35 mouse cellular contexts compared by ENCODE assay signal in genomic region chr3:96230910-96231757, GRCm38 (mm10). TPM values are rescaled to one million over a fixed set of nuclear protein-coding genes. Genes with fewer than 3 reads are reported as not detected.
DNase-seq lines count a peak whose midpoint lies in the region; ATAC-seq and TF ChIP-seq lines count a peak whose summit lies in the region.
"Had no signal": no experiment of that assay in that cellular context is flagged by ENCODE, and none has a peak within 500 bp of the region (broad histone marks: within the 10 kb centered on the region; RNA-seq: fewer than 3 reads in every experiment).

No protein-coding gene starts in this region.

- H3K4me1 ChIP-seq in liver, embryonic 12.5 days, result peaks cover 30% of the 10 kb centered on the region
- no peaks in the 10 kb centered on the region; the same call in 1 of the 2 replicates for H3K4me1 ChIP-seq in liver, postnatal 0 days (ENCODE audit: insufficient read depth)
- 0 out of 2 replicates have a peak, but pooled peaks cover 11% of the 10 kb centered on the region for H3K4me1 ChIP-seq in hindbrain, embryonic 10.5 days (replicated peaks)
- H3K4me1 ChIP-seq: limb, embryonic 15.5 days; midbrain, embryonic 15.5 days; stomach, embryonic 15.5 days had no signal

- no peak for TF ChIP-seq CTCF in gastrocnemius, adult 2 months (IDR thresholded peaks at IDR 0.05)
- no peak for TF ChIP-seq CTCF in liver, postnatal 0 days (IDR thresholded peaks at IDR 0.05; ENCODE audit: low read depth)

- no peak for TF ChIP-seq POLR2A in myocyte (IDR thresholded peaks at IDR 0.05; ENCODE audit: insufficient read length, low read depth)

- no peak for TF ChIP-seq EP300 in liver, postnatal 0 days (IDR thresholded peaks at IDR 0.05; ENCODE audit: low read depth)

- H3K36me3 ChIP-seq in liver, embryonic 12.5 days, result no peaks in the 10 kb centered on the region
- no peaks in the 10 kb centered on the region for H3K36me3 ChIP-seq in liver, postnatal 0 days (replicated peaks; ENCODE audit: insufficient read depth, low read length)
- H3K36me3 ChIP-seq in myocyte (ENCODE audit: control insufficient read depth, insufficient read depth), result no peaks in the 10 kb centered on the region
- no peaks in the 10 kb centered on the region for H3K36me3 ChIP-seq in hindbrain, embryonic 10.5 days
- H3K36me3 ChIP-seq: embryonic facial prominence, embryonic 10.5 days; embryonic facial prominence, embryonic 15.5 days; forebrain, embryonic 12.5 days; G1E; heart, embryonic 12.5 days; limb, embryonic 10.5 days; limb, embryonic 15.5 days; liver, embryonic 15.5 days; midbrain, embryonic 10.5 days; midbrain, embryonic 15.5 days; stomach, embryonic 15.5 days had no signal

- no peak overlapping the region for H3K9ac ChIP-seq in liver, embryonic 12.5 days
- no peak overlapping the region for H3K9ac ChIP-seq in liver, postnatal 0 days (replicated peaks)
- H3K9ac ChIP-seq: embryonic facial prominence, embryonic 15.5 days; forebrain, embryonic 12.5 days; forebrain, postnatal 0 days; heart, embryonic 12.5 days; hindbrain, embryonic 14.5 days; limb, embryonic 15.5 days; liver, embryonic 15.5 days; midbrain, embryonic 15.5 days; stomach, embryonic 15.5 days had no signal

- no peak overlapping the region for H3ac ChIP-seq in myocyte (ENCODE audit: control insufficient read depth, insufficient read length)

- no peak for ATAC-seq in liver, embryonic 12.5 days
- ATAC-seq in liver, postnatal 0 days, result no peak
- ATAC-seq: forebrain, postnatal 0 days; intestine, postnatal 0 days; midbrain, embryonic 15.5 days; Patski had no signal

- H3K4me2 ChIP-seq in liver, embryonic 12.5 days, result no peak overlapping the region
- no peak overlapping the region for H3K4me2 ChIP-seq in liver, postnatal 0 days (ENCODE audit: low read depth, low read length)
- H3K4me2 ChIP-seq in myocyte (ENCODE audit: low read depth), result no peak overlapping the region
- H3K4me2 ChIP-seq: embryonic facial prominence, embryonic 15.5 days; forebrain, embryonic 12.5 days; heart, embryonic 12.5 days; hindbrain, embryonic 14.5 days; limb, embryonic 15.5 days; liver, embryonic 15.5 days; midbrain, embryonic 15.5 days; stomach, embryonic 15.5 days had no signal

- H3K4me3 ChIP-seq in gastrocnemius, adult 2 months, result no peak overlapping the region
- H3K4me3 ChIP-seq in liver, embryonic 12.5 days, result no peak overlapping the region
- no peak overlapping the region for H3K4me3 ChIP-seq in liver, postnatal 0 days (ENCODE audit: low read depth, low read length)
- no peak overlapping the region for H3K4me3 ChIP-seq in myocyte
- no peak overlapping the region for H3K4me3 ChIP-seq in hindbrain, embryonic 10.5 days
- H3K4me3 ChIP-seq: embryonic facial prominence, embryonic 10.5 days; embryonic facial prominence, embryonic 15.5 days; forebrain, embryonic 12.5 days; heart, embryonic 12.5 days; limb, embryonic 10.5 days; limb, embryonic 15.5 days; liver, embryonic 15.5 days; midbrain, embryonic 10.5 days; midbrain, embryonic 15.5 days; stomach, embryonic 15.5 days had no signal

- 0 out of 2 replicates have a peak overlapping the region, but pooled peaks have one; percentile 20 for H3K27ac ChIP-seq in gastrocnemius, adult 2 months
- H3K27ac ChIP-seq in liver, embryonic 12.5 days, result 0 out of 2 replicates have a peak overlapping the region, but pooled peaks have one; percentile 55
- no peak overlapping the region for H3K27ac ChIP-seq in liver, postnatal 0 days (ENCODE audit: low read depth)
- H3K27ac ChIP-seq in hindbrain, embryonic 10.5 days, result no peak overlapping the region
- H3K27ac ChIP-seq: embryonic facial prominence, embryonic 10.5 days; embryonic facial prominence, embryonic 15.5 days; forebrain, embryonic 12.5 days; hindbrain, embryonic 14.5 days; limb, embryonic 10.5 days; limb, embryonic 15.5 days; liver, embryonic 15.5 days; macrophage; midbrain, embryonic 10.5 days; midbrain, embryonic 15.5 days; stomach, embryonic 15.5 days had no signal

- no peaks in the 10 kb centered on the region for H3K79me2 ChIP-seq in myocyte (ENCODE audit: control insufficient read depth, insufficient read depth)

- 65% methylated on average over 4 of the region's 4 CpGs for WGBS in liver, embryonic 12.5 days (ENCODE audit: insufficient replicate concordance)
- WGBS in liver, postnatal 0 days (ENCODE audit: insufficient replicate concordance), result 73% methylated on average over 4 of the region's 4 CpGs
- 78% methylated on average over 4 of the region's 4 CpGs for WGBS in hindbrain, embryonic 10.5 days

- H3K27me3 ChIP-seq in liver, embryonic 12.5 days (replicated peaks), result no peaks in the 10 kb centered on the region
- H3K27me3 ChIP-seq in liver, postnatal 0 days (ENCODE audit: insufficient read depth, low read length), result no peaks in the 10 kb centered on the region
- no peaks in the 10 kb centered on the region for H3K27me3 ChIP-seq in myocyte (ENCODE audit: control insufficient read depth, insufficient read depth, insufficient read length)
- no peaks in the 10 kb centered on the region for H3K27me3 ChIP-seq in hindbrain, embryonic 10.5 days (ENCODE audit: insufficient read depth, poor library complexity, severe bottlenecking)
- H3K27me3 ChIP-seq: embryonic facial prominence, embryonic 15.5 days; forebrain, embryonic 12.5 days; heart, embryonic 12.5 days; limb, embryonic 15.5 days; liver, embryonic 15.5 days; midbrain, embryonic 15.5 days; Patski; stomach, embryonic 15.5 days had no signal

- no peaks in the 10 kb centered on the region for H3K9me3 ChIP-seq in liver, embryonic 12.5 days (replicated peaks)
- H3K9me3 ChIP-seq in liver, postnatal 0 days (ENCODE audit: low read length), result no peaks in the 10 kb centered on the region
- H3K9me3 ChIP-seq in hindbrain, embryonic 10.5 days, result no peaks in the 10 kb centered on the region
- H3K9me3 ChIP-seq: embryonic facial prominence, embryonic 10.5 days; embryonic facial prominence, embryonic 15.5 days; forebrain, embryonic 12.5 days; G1E; heart, embryonic 12.5 days; limb, embryonic 10.5 days; limb, embryonic 15.5 days; liver, embryonic 15.5 days; midbrain, embryonic 10.5 days; midbrain, embryonic 15.5 days; stomach, embryonic 15.5 days had no signal

- DNase-seq in adrenal gland, adult (ENCODE audit: inconsistent age in 2 of 2, low spot score in 1 of 2), result peak; percentile 62 to 87
- no peak for DNase-seq in adrenal gland, postnatal 10 days
- no peak for DNase-seq in gastrocnemius, adult 2 months
- DNase-seq in gastrocnemius, postnatal 4 days (ENCODE audit: low spot score in 2 of 2), result no peak
- no peak for DNase-seq in liver, postnatal 0 days
- no peak for DNase-seq in hindbrain, embryonic 10.5 days (ENCODE audit: low spot score)
- DNase-seq: cerebellum, adult 8-10 months; cerebellum, postnatal 25 days; forebrain, postnatal 0 days; gastrocnemius, postnatal 10 days; heart, postnatal 36 days; kidney, adult 9 months; kidney, postnatal 14 days; layer of hippocampus, adult 9-11 months; right cerebral cortex, postnatal 25 days; thymus, adult 18-20 months; thymus, postnatal 25 days had no signal

- intact Hi-C loops in gastrocnemius, adult 2 months (cut with DNase I), result no loop called here

TF ChIP-seq in myocyte, 11 proteins besides CTCF, POLR2A, EP300 and RAD21 (continues in another document):
- TF ChIP-seq MYOD1 (IDR thresholded peaks at IDR 0.05; ENCODE audit: control insufficient read depth in 1 of 3, insufficient read length in 2 of 3, low read depth in 2 of 3), result peak; percentile 66 to 73 (median 72)

RNA-seq across cellular contexts. Expression of gene Hist2h3c2, which starts 7.8 kb away (rescaled TPM):
- total RNA-seq in adrenal gland, postnatal 10 days (2021), result 100 to 1,000 TPM; 135 to 152 TPM
- 1 to 10 TPM; 5.4 to 5.6 TPM for total RNA-seq in gastrocnemius, adult 2 months (2021)
- total RNA-seq in gastrocnemius, postnatal 4 days (2021), result 100 to 1,000 TPM; 150 TPM
- 12.3 and 13.8 TPM in 2 replicates for polyA plus RNA-seq in liver, embryonic 12.5 days (2016; fragmentation: Nextera tagmentation; extraction: Ambion mirVana)
- 5.0 and 8.1 TPM in 2 replicates for polyA plus RNA-seq in liver, postnatal 0 days (2015; fragmentation: Nextera tagmentation; extraction: Ambion mirVana)
- 22.7 TPM for polyA plus RNA-seq in myocyte (2012; fragmentation: generic; extraction: Trizol)
- polyA plus RNA-seq in hindbrain, embryonic 10.5 days (2016; fragmentation: Nextera tagmentation; extraction: Ambion mirVana), result 7.9 and 8.4 TPM in 2 replicates

RNA-seq across cellular contexts. Expression of gene Hist2h2aa2, which starts 8.9 kb away (rescaled TPM):
- 1,000 to 10,000 TPM in 1 of 2 experiments, 100 to 1,000 TPM in 1; 944 to 1,071 TPM for total RNA-seq in adrenal gland, postnatal 10 days (2021)
- total RNA-seq in gastrocnemius, adult 2 months (2021), result 100 to 1,000 TPM; 172 to 190 TPM
- total RNA-seq in gastrocnemius, postnatal 4 days (2021), result 1,000 to 10,000 TPM; 1,169 to 1,327 TPM
- 55.9 and 73.8 TPM in 2 replicates for polyA plus RNA-seq in liver, embryonic 12.5 days (2016; fragmentation: Nextera tagmentation; extraction: Ambion mirVana)
- polyA plus RNA-seq in liver, postnatal 0 days (2015; fragmentation: Nextera tagmentation; extraction: Ambion mirVana), result 224 and 229 TPM in 2 replicates
- 103 TPM for polyA plus RNA-seq in myocyte (2012; fragmentation: generic; extraction: Trizol)
- 44.6 and 55.1 TPM in 2 replicates for polyA plus RNA-seq in hindbrain, embryonic 10.5 days (2016; fragmentation: Nextera tagmentation; extraction: Ambion mirVana)

RNA-seq across cellular contexts. Expression of gene Hist2h2be, which starts 10.2 kb away (rescaled TPM):
- 10 to 100 TPM in 1 of 2 experiments, 1 to 10 TPM in 1; 6.9 to 10.8 TPM for total RNA-seq in adrenal gland, postnatal 10 days (2021)
- 1 to 10 TPM; 5.2 to 6.1 TPM for total RNA-seq in gastrocnemius, adult 2 months (2021)
- 1 to 10 TPM; 3.2 to 3.8 TPM for total RNA-seq in gastrocnemius, postnatal 4 days (2021)
- 6.1 and 6.6 TPM in 2 replicates for polyA plus RNA-seq in liver, embryonic 12.5 days (2016; fragmentation: Nextera tagmentation; extraction: Ambion mirVana)
- polyA plus RNA-seq in liver, postnatal 0 days (2015; fragmentation: Nextera tagmentation; extraction: Ambion mirVana), result 4.1 and 4.9 TPM in 2 replicates
- polyA plus RNA-seq in myocyte (2012; fragmentation: generic; extraction: Trizol), result 2.2 TPM
- polyA plus RNA-seq in hindbrain, embryonic 10.5 days (2016; fragmentation: Nextera tagmentation; extraction: Ambion mirVana), result 6.0 and 8.7 TPM in 2 replicates

RNA-seq across cellular contexts. Expression of gene Hist2h2ac, which starts 10.5 kb away (rescaled TPM):
- 100 to 1,000 TPM; 154 to 170 TPM for total RNA-seq in adrenal gland, postnatal 10 days (2021)
- total RNA-seq in gastrocnemius, adult 2 months (2021), result 10 to 100 TPM in 1 of 2 experiments, 1 to 10 TPM in 1; 8.4 to 10.2 TPM
- 100 to 1,000 TPM; 126 to 168 TPM for total RNA-seq in gastrocnemius, postnatal 4 days (2021)
- polyA plus RNA-seq in liver, embryonic 12.5 days (2016; fragmentation: Nextera tagmentation; extraction: Ambion mirVana), result 15.9 and 17.5 TPM in 2 replicates
- polyA plus RNA-seq in liver, postnatal 0 days (2015; fragmentation: Nextera tagmentation; extraction: Ambion mirVana), result 9.4 and 13.8 TPM in 2 replicates
- 1.3 TPM for polyA plus RNA-seq in myocyte (2012; fragmentation: generic; extraction: Trizol)
- polyA plus RNA-seq in hindbrain, embryonic 10.5 days (2016; fragmentation: Nextera tagmentation; extraction: Ambion mirVana), result 7.6 and 12.0 TPM in 2 replicates
- polyA plus RNA-seq: macrophage had no signal

RNA-seq across cellular contexts. Expression of gene Hist2h2ab, which starts 11.5 kb away (rescaled TPM):
- total RNA-seq in adrenal gland, postnatal 10 days (2021), result 10 to 100 TPM; 17.5 to 21.2 TPM
- 1 to 10 TPM in 1 of 2 experiments, under 1 TPM in 1; 0.87 to 1.2 TPM for total RNA-seq in gastrocnemius, adult 2 months (2021)
- total RNA-seq in gastrocnemius, postnatal 4 days (2021), result 10 to 100 TPM; 15.6 TPM
- polyA plus RNA-seq in liver, embryonic 12.5 days (2016; fragmentation: Nextera tagmentation; extraction: Ambion mirVana), result 0.71 and 0.86 TPM in 2 replicates
- 0.46 TPM in 1 of 2 replicates, not detected in the other for polyA plus RNA-seq in liver, postnatal 0 days (2015; fragmentation: Nextera tagmentation; extraction: Ambion mirVana)
- not detected for polyA plus RNA-seq in myocyte (2012; fragmentation: generic; extraction: Trizol)
- polyA plus RNA-seq in hindbrain, embryonic 10.5 days (2016; fragmentation: Nextera tagmentation; extraction: Ambion mirVana), result not detected in 2 replicates
- polyA plus RNA-seq: embryonic facial prominence, embryonic 15.5 days; forebrain, postnatal 0 days; heart, embryonic 12.5 days; hindbrain, embryonic 14.5 days; intestine, postnatal 0 days; limb, embryonic 15.5 days; macrophage; neural tube, embryonic 11.5 days; stomach, embryonic 15.5 days had no signal

Comparison
In these comparisons a context has a peak if more than half of its experiments do, and no peak if none do; other contexts are left out.
1. DNase-seq: peak in adrenal gland, adult (2 of 2); none in adrenal gland, postnatal 10 days (single experiment), gastrocnemius, adult 2 months (single experiment), gastrocnemius, postnatal 4 days (0 of 2), liver, postnatal 0 days (single experiment) and hindbrain, embryonic 10.5 days (single experiment).
2. H3K27ac ChIP-seq: peak in gastrocnemius, adult 2 months (single experiment) and liver, embryonic 12.5 days (single experiment); none in liver, postnatal 0 days (single experiment) and hindbrain, embryonic 10.5 days (single experiment).